Mouse (Mus musculus): ENCODE measurements around the gene Rrp1b.

DNA sequence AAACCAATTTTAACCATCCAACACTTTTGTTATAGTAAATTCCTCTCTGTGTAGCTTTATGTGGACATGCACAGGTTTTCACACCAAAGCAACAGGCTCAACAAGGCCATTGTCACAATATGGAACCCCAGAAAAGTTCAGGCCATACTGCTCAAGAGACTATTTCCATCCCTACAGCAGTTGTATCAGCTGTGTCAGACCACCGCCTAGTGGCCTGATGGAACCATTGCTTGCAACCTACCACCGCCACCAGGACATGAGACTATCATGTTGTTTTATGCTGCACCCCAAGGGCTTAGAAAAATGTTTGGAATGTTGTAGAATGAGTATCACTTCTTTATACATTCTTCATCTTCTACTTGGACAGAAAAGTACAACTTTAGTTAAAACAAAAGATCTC is 10.5 kb upstream of the Rrp1b start:
- TF ChIP-seq EP300 (IDR thresholded peaks at IDR 0.05; ENCODE audit: low read depth): no peak
- TF ChIP-seq CTCF (IDR thresholded peaks at IDR 0.05; ENCODE audit: low read depth): peak; percentile 81
